Mouse (Mus musculus): ENCODE data around the gene Polr2b. TPM values are rescaled to one million over a fixed set of nuclear protein-coding genes. Genes with fewer than 3 reads are reported as not detected.

Gene Polr2b
- total and polyA plus RNA-seq, 3 experiments = 58.3 to 178 (median 91.4) TPM

GRCm38 (mm10) chr5:77265081-77265670 is 44.8 kb upstream of the Polr2b start, which contains the start of gene Rest:
TSS of gene Rest (plus strand) at chr5:77265491.
- no peaks in the 10 kb centered on the region for H3K9me3 ChIP-seq (replicated peaks; ENCODE audit: insufficient read depth, low read length)
- peaks cover 3 to 12% of the 10 kb centered on the region in 2 experiments; a peak in 3 of 4 replicates for H3K4me1 ChIP-seq (ENCODE audit: control insufficient read depth in 1 of 2, insufficient read depth in 2 of 2, low read length in 2 of 2)
- H3K36me3 ChIP-seq (ENCODE audit: control insufficient read depth in 1 of 2, insufficient read depth in 2 of 2, low read length in 2 of 2) = peaks cover 10 to 19% of the 10 kb centered on the region in 2 experiments
- peak; percentile 95 for DNase-seq (ENCODE audit: low read depth, low spot score)
- peaks cover 42% of the 10 kb centered on the region for H3K79me2 ChIP-seq (ENCODE audit: control insufficient read depth, insufficient read depth, low read length, poor library complexity)
- no peaks in the 10 kb centered on the region for H3K27me3 ChIP-seq (ENCODE audit: control insufficient read depth in 1 of 2, insufficient read depth in 2 of 2, low read length in 2 of 2)
- peak within 1 kb of the TSS; percentile 89 to 93 for H3K4me3 ChIP-seq (ENCODE audit: control insufficient read depth in 1 of 2, insufficient read depth in 1 of 2, low read depth in 2 of 2, low read length in 2 of 2)
- peak within 1 kb of the TSS; percentile 89 for H3K9ac ChIP-seq (ENCODE audit: control insufficient read depth, low read depth, low read length, poor library complexity, severe bottlenecking)
- H3K27ac ChIP-seq (ENCODE audit: control insufficient read depth, low read depth, low read length) = peak within 1 kb of the TSS; percentile 85
- TF ChIP-seq POLR2A (IDR thresholded peaks at IDR 0.05; ENCODE audit: control insufficient read depth in 1 of 2, insufficient read depth in 1 of 2, low read depth in 1 of 2, low read length in 2 of 2, poor library complexity in 1 of 2) (peak; percentile 62 to 68), POLR2AphosphoS5 (IDR thresholded peaks at IDR 0.05; ENCODE audit: borderline replicate concordance, low read depth, low read length) (no peak), E2F4 (IDR thresholded peaks at IDR 0.05; ENCODE audit: borderline replicate concordance, low read depth, low read length) (no peak), MEF2A (IDR thresholded peaks at IDR 0.05; ENCODE audit: extremely low read depth, insufficient replicate concordance, low read depth, low read length, poor library complexity, severe bottlenecking) (no peak), BHLHE40 (IDR thresholded peaks at IDR 0.05; ENCODE audit: borderline replicate concordance, low read depth, low read length) (peak; percentile 80), SIN3A (IDR thresholded peaks at IDR 0.05; ENCODE audit: low read length) (peak; percentile 85), MYC (IDR thresholded peaks at IDR 0.05; ENCODE audit: low read depth, low read length) (peak; percentile 59; the same call in 1 of the 2 replicates), SMC3 (IDR thresholded peaks at IDR 0.05; ENCODE audit: low read depth, low read length) (no peak), ZC3H11A (IDR thresholded peaks at IDR 0.05; ENCODE audit: low read depth, low read length) (no peak), USF1 (IDR thresholded peaks at IDR 0.05; ENCODE audit: low read depth, low read length) (no peak), KAT2A (conservative IDR thresholded peaks at IDR 0.05; ENCODE audit: low read depth, low read length) (no peak), TBP (IDR thresholded peaks at IDR 0.05; ENCODE audit: low read depth, low read length) (no peak), UBTF (IDR thresholded peaks at IDR 0.05; ENCODE audit: borderline replicate concordance, insufficient read depth, low read depth, low read length) (no peak), CHD2 (IDR thresholded peaks at IDR 0.05; ENCODE audit: low read length) (no peak), GATA1 (IDR thresholded peaks at IDR 0.05; ENCODE audit: low read depth, low read length) (no peak), CTCF (IDR thresholded peaks at IDR 0.05 in 2 of 3, conservative IDR thresholded peaks at IDR 0.05 in 1 of 3; ENCODE audit: control insufficient read depth in 1 of 3, insufficient read depth in 1 of 3, low read depth in 2 of 3, low read length in 3 of 3, poor library complexity in 1 of 3, severe bottlenecking in 1 of 3) (no peak), RAD21 (IDR thresholded peaks at IDR 0.05; ENCODE audit: low read depth, low read length) (no peak), MYB (IDR thresholded peaks at IDR 0.05; ENCODE audit: low read depth, low read length) (no peak), MAX (IDR thresholded peaks at IDR 0.05; ENCODE audit: low read length) (peak; percentile 73), TCF12 (IDR thresholded peaks at IDR 0.05; ENCODE audit: low read depth, low read length) (0 out of 2 replicates have a peak, but pooled peaks have one; percentile 7), CHD1 (IDR thresholded peaks at IDR 0.05; ENCODE audit: low read depth, low read length) (peak; percentile 83; the same call in 1 of the 2 replicates), TAL1 (IDR thresholded peaks at IDR 0.05; ENCODE audit: low read length) (no peak), ELF1 (IDR thresholded peaks at IDR 0.05; ENCODE audit: low read depth, low read length) (no peak), NELFE (IDR thresholded peaks at IDR 0.05; ENCODE audit: low read depth, low read length) (peak; percentile 63), ETS1 (IDR thresholded peaks at IDR 0.05; ENCODE audit: low read depth, low read length) (0 out of 2 replicates have a peak, but pooled peaks have one; percentile 23), MAFK (IDR thresholded peaks at IDR 0.05; ENCODE audit: borderline replicate concordance, low read depth, low read length) (no peak), ZKSCAN1 (IDR thresholded peaks at IDR 0.05; ENCODE audit: low read depth, low read length) (no peak), NRF1 (IDR thresholded peaks at IDR 0.05; ENCODE audit: insufficient read depth, low read depth, low read length, poor library complexity, severe bottlenecking) (peak; percentile 54), JUND (IDR thresholded peaks at IDR 0.05; ENCODE audit: low read depth, low read length) (no peak), USF2 (IDR thresholded peaks at IDR 0.05; ENCODE audit: borderline replicate concordance in 1 of 2, insufficient read depth in 1 of 2, low read depth in 1 of 2, low read length in 2 of 2) (no peak), MAZ (IDR thresholded peaks at IDR 0.05; ENCODE audit: low read depth, low read length) (no peak), EP300 (IDR thresholded peaks at IDR 0.05; ENCODE audit: low read depth in 1 of 2, low read length in 2 of 2) (no peak), GABPA (IDR thresholded peaks at IDR 0.05; ENCODE audit: low read depth, low read length) (no peak), HCFC1 (IDR thresholded peaks at IDR 0.05; ENCODE audit: low read depth, low read length) (peak; percentile 30; the same call in 1 of the 2 replicates), ZNF384 (IDR thresholded peaks at IDR 0.05; ENCODE audit: low read depth, low read length) (no peak), MXI1 (IDR thresholded peaks at IDR 0.05; ENCODE audit: low read depth, low read length) (peak; percentile 91)
